Mouse (Mus musculus): ENCODE measurements at regions not wholly inside any gene's neighbourhood (a gene's known extent, or its start where the extent isn't known, plus 50 kb on each side); places are given as distances from the start of the nearest gene placed in this dataset.
"Not testable (repeated sequence)": the region's sequence is repeated elsewhere in the genome, so short reads cannot be mapped to it uniquely, and the experiment has no call there.

DNA sequence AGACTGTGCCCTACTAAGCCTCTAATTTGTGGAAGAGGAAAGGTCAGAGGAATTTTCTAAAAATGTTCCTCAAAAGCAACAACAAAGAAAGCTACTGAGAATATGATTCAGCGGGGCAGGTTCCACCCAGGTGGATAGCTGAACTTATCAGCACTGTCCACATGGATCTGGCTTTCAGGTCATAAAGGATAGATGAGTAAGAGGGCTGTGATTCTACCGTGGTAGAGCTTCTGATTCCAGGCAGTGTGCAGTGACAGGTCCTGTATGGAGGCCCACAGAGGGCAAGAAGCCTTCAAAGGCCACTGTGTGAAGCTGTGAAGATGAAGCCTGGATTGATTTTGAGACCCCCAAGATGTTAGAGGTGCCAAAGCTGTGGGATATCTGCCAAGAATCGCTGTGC is 51.8 kb downstream of the Teddm3 start:
- not testable (repeated sequence) for H3K27ac ChIP-seq (ENCODE audit: low read length); H3K4me3 ChIP-seq (ENCODE audit: low read depth, low read length); H3K27me3 ChIP-seq (replicated peaks; ENCODE audit: insufficient read depth, low read length); H3K36me3 ChIP-seq (ENCODE audit: insufficient read depth, low read length); ATAC-seq; H3K9me3 ChIP-seq (ENCODE audit: low read length); H3K4me2 ChIP-seq (replicated peaks; ENCODE audit: low read depth, low read length); H3K4me1 ChIP-seq (ENCODE audit: insufficient read depth, low read depth, low read length); DNase-seq (ENCODE audit: low spot score); H3K9ac ChIP-seq (replicated peaks; ENCODE audit: low read depth)
- 68% methylated on average over 3 of the region's 3 CpGs for WGBS

- 76% methylated on average over 2 of the region's 2 CpGs for WGBS
- not testable (repeated sequence) for DNase-seq (ENCODE audit: low spot score); H3K4me3 ChIP-seq (ENCODE audit: low read depth, low read length); H3K9ac ChIP-seq (replicated peaks; ENCODE audit: low read depth); H3K4me1 ChIP-seq (ENCODE audit: insufficient read depth, low read depth, low read length); H3K4me2 ChIP-seq (replicated peaks; ENCODE audit: low read depth, low read length); H3K27me3 ChIP-seq (replicated peaks; ENCODE audit: insufficient read depth, low read length); ATAC-seq; H3K36me3 ChIP-seq (ENCODE audit: insufficient read depth, low read length); H3K27ac ChIP-seq (ENCODE audit: low read length); H3K9me3 ChIP-seq (ENCODE audit: low read length)
Measured at GRCm38 (mm10) chr16:21100126-21100525, 53.7 kb downstream of the Teddm3 start.

GRCm38 (mm10) chr16:21074779-21075148 is 79.0 kb downstream of the Teddm3 start:
- H3K4me1 ChIP-seq (ENCODE audit: insufficient read depth, low read depth, low read length): no peaks in the 10 kb centered on the region
- no peaks in the 10 kb centered on the region for H3K36me3 ChIP-seq (ENCODE audit: insufficient read depth, low read length)
- no peak for DNase-seq (ENCODE audit: low spot score)
- H3K4me3 ChIP-seq (ENCODE audit: low read depth, low read length): no peak overlapping the region
- H3K27ac ChIP-seq (ENCODE audit: low read length): no peak overlapping the region
- no peaks in the 10 kb centered on the region for H3K27me3 ChIP-seq (replicated peaks; ENCODE audit: insufficient read depth, low read length)
- no peak overlapping the region for H3K4me2 ChIP-seq (replicated peaks; ENCODE audit: low read depth, low read length)
- no peak for TF ChIP-seq CTCF (IDR thresholded peaks at IDR 0.05)
- TF ChIP-seq EP300 (IDR thresholded peaks at IDR 0.05): no peak
- WGBS: 46% methylated on average over 5 of the region's 5 CpGs
- ATAC-seq: no peak
- H3K9ac ChIP-seq (replicated peaks; ENCODE audit: low read depth): no peak overlapping the region
- H3K9me3 ChIP-seq (ENCODE audit: low read length): no peaks in the 10 kb centered on the region

GRCm38 (mm10) chr16:21074082-21074778 is 79.6 kb downstream of the Teddm3 start:
- TF ChIP-seq CTCF (IDR thresholded peaks at IDR 0.05): peak; percentile 19; the same call in 1 of the 2 replicates
- DNase-seq (ENCODE audit: low spot score); H3K9me3 ChIP-seq (ENCODE audit: low read length); H3K36me3 ChIP-seq (ENCODE audit: insufficient read depth, low read length); H3K4me2 ChIP-seq (replicated peaks; ENCODE audit: low read depth, low read length); H3K4me1 ChIP-seq (ENCODE audit: insufficient read depth, low read depth, low read length); H3K27ac ChIP-seq (ENCODE audit: low read length); H3K4me3 ChIP-seq (ENCODE audit: low read depth, low read length); H3K27me3 ChIP-seq (replicated peaks; ENCODE audit: insufficient read depth, low read length); H3K9ac ChIP-seq (replicated peaks; ENCODE audit: low read depth): not testable (repeated sequence)
- 30% methylated on average over 6 of the region's 10 CpGs for WGBS
- ATAC-seq: peak; percentile 23; the same call in 1 of the 2 replicates

- H3K4me1 ChIP-seq (ENCODE audit: insufficient read depth, low read depth, low read length): no peaks in the 10 kb centered on the region
- ATAC-seq: no peak
- TF ChIP-seq EP300 (IDR thresholded peaks at IDR 0.05) (no peak), CTCF (IDR thresholded peaks at IDR 0.05) (no peak)
- no peak for DNase-seq (ENCODE audit: low spot score)
- H3K9me3 ChIP-seq (ENCODE audit: low read length): no peaks in the 10 kb centered on the region
- H3K4me3 ChIP-seq (ENCODE audit: low read depth, low read length): no peak overlapping the region
- H3K9ac ChIP-seq (replicated peaks; ENCODE audit: low read depth): no peak overlapping the region
- H3K4me2 ChIP-seq (replicated peaks; ENCODE audit: low read depth, low read length): no peak overlapping the region
- no peaks in the 10 kb centered on the region for H3K36me3 ChIP-seq (ENCODE audit: insufficient read depth, low read length)
- H3K27me3 ChIP-seq (replicated peaks; ENCODE audit: insufficient read depth, low read length): no peaks in the 10 kb centered on the region
- 70% methylated on average over 2 of the region's 2 CpGs for WGBS
- H3K27ac ChIP-seq (ENCODE audit: low read length): no peak overlapping the region
Measured at GRCm38 (mm10) chr16:21060211-21060610, 93.6 kb downstream of the Teddm3 start.

GRCm38 (mm10) chr16:21054772-21055171 is 99.0 kb downstream of the Teddm3 start:
- no peaks in the 10 kb centered on the region for H3K9me3 ChIP-seq (ENCODE audit: low read length)
- no peak for TF ChIP-seq EP300 (IDR thresholded peaks at IDR 0.05)
- no peak for TF ChIP-seq CTCF (IDR thresholded peaks at IDR 0.05)
- H3K27me3 ChIP-seq (replicated peaks; ENCODE audit: insufficient read depth, low read length): no peaks in the 10 kb centered on the region
- H3K4me1 ChIP-seq (ENCODE audit: insufficient read depth, low read depth, low read length): no peaks in the 10 kb centered on the region
- no peak overlapping the region for H3K4me2 ChIP-seq (replicated peaks; ENCODE audit: low read depth, low read length)
- H3K4me3 ChIP-seq (ENCODE audit: low read depth, low read length): no peak overlapping the region
- DNase-seq (ENCODE audit: low spot score) (no peak), ATAC-seq (no peak)
- H3K9ac ChIP-seq (replicated peaks; ENCODE audit: low read depth): no peak overlapping the region
- no peaks in the 10 kb centered on the region for H3K36me3 ChIP-seq (ENCODE audit: insufficient read depth, low read length)
- H3K27ac ChIP-seq (ENCODE audit: low read length): no peak overlapping the region

DNA sequence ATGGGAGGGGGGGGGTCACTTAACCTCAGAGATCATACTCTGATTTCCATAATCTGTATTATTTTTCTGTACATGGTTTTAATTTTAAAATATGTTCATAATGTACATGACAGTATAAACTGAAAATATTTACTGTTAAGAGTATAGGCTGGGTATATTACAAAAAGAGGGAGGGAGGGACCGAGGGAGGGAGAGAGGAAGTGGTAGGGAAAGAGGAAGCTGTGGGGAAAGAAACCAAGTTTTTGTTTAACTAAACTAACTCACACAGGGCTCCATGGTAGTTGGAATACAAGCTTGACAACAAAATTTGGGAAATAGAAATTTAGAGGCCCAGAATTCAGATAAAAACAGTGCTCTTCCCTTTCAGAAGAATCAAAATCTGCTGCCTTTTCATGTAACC is 131.7 kb downstream of the Teddm3 start:
- H3K4me2 ChIP-seq (replicated peaks; ENCODE audit: low read depth, low read length); H3K9me3 ChIP-seq (ENCODE audit: low read length); H3K4me1 ChIP-seq (ENCODE audit: insufficient read depth, low read depth, low read length); H3K4me3 ChIP-seq (ENCODE audit: low read depth, low read length); H3K36me3 ChIP-seq (ENCODE audit: insufficient read depth, low read length); DNase-seq (ENCODE audit: low spot score); ATAC-seq; H3K9ac ChIP-seq (replicated peaks; ENCODE audit: low read depth); H3K27ac ChIP-seq (ENCODE audit: low read length); H3K27me3 ChIP-seq (replicated peaks; ENCODE audit: insufficient read depth, low read length): not testable (repeated sequence)
- 65% methylated on average over 1 of the region's 1 CpGs for WGBS

Data from lung, postnatal 0 days (tissue).